Mouse (Mus musculus) megakaryocyte, embryonic 14.5 days (primary cell): ENCODE data around the gene Ciao2a.

ENCODE experiments used
- FLI1 ChIP-seq: IDR thresholded peaks from 2 replicates; pipeline ENCODE4 v1.6.1; 2012; ENCODE audit warnings: low read length, inconsistent platforms, mixed read lengths
- GATA1 ChIP-seq: IDR thresholded peaks from 3 replicates; pipeline ENCODE4 v1.6.1; 2012; ENCODE audit warnings: mixed read lengths, low read length, inconsistent platforms, borderline replicate concordance

- TF ChIP-seq GATA1 (no peak), FLI1 (no peak)
Measured at GRCm38 (mm10) chr9:66110126-66110525, 16.3 kb upstream of the Ciao2a start.
